Mouse (Mus musculus): ENCODE measurements around the gene H2afy2.

The H2afy2 gene

DNA sequence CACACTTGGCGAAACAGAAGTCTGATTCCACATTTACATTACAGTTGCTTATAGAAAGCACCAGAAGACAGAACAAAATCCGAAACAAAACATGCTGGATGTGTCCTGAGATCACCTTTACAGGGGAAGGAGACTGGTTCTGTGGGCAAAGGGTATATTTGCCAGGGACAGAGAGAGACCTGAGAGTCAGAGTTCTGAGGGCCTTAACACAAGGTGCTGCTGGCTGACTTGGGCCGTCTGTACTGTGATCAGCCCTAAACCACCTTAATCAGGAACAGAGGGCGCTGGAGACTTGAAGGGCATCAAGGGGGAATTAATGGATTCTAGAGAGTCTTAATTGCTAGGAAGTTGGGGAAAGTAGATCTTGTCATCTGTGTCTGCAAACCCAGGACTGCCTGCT lies 90.4 kb downstream of the H2afy2 start:
- DNase-seq (ENCODE audit: inconsistent age in 2 of 2, low spot score in 1 of 2): no peak

DNA sequence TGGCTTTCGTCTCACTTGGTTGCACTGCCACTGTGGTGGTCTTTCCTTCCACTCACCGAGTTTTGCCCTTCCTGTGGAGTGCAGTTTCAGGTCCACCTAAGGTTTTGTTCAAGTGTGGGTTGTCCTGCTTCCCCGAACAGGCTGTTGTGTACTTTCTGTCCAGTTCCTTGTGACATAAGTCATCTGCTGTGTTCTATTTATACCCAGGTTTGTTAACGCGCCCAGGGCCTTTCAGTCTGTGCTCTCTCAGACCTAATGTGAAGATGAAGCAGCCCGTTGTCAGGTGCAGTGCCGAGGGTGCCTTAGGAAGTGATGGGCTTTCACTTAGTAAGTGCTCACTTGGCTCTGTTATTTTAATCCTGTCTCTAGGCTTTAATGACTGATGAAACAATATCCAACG lies 94.5 kb downstream of the H2afy2 start:
- no peak for DNase-seq (ENCODE audit: inconsistent age in 2 of 2, low spot score in 1 of 2)

All from adrenal gland, adult (tissue).